Mouse (Mus musculus) adrenal gland, postnatal 25 days (tissue): Measurements from ENCODE around the gene Baiap2l1. TPM values are rescaled to one million over a fixed set of nuclear protein-coding genes. Genes with fewer than 3 reads are reported as not detected.
A peak's percentile ranks its signal among the peaks of the same experiment; 100 is the strongest.
"Not testable (repeated sequence)": the region's sequence is repeated elsewhere in the genome, so short reads cannot be mapped to it uniquely, and the experiment has no call there.

Source experiments
- DNase-seq: peaks from one replicate; pipeline ENCODE4 v3.0.0; 2021; ENCODE audit warnings: mixed read lengths
- long read RNA-seq: library from polyadenylated mRNA; stranded (forward); transcript quantifications from one replicate; pipeline ENCODE4 v2.0.0, GENCODE M21; 2021
- total RNA-seq: library from RNA; stranded (reverse); gene quantifications from 2 replicates; pipeline ENCODE4 v1.2.3, GENCODE M21; 2021

Baiap2l1 gene
- total RNA-seq, result 8.0 and 9.6 TPM in 2 replicates
- long read RNA-seq, transcript Baiap2l1-201 (14 exons, 3,247 nt), result major isoform, 6 of 12 reads
- long read RNA-seq, partial matches to known transcripts, result 4 of 12 reads
- long read RNA-seq, other reads (novel, unspliced or antisense), result 2 of 12 reads

GRCm38 (mm10) chr5:144357881-144358591, at the start of gene Baiap2l1:
TSS of gene Baiap2l1 (minus strand) at chr5:144358112.
- DNase-seq, result peak; percentile 93

- no peak for DNase-seq
These were observed 48.3 kb upstream of the Baiap2l1 start for GRCm38 (mm10) chr5:144406256-144406655.

- no peak for DNase-seq
These were observed 42.9 kb upstream of the Baiap2l1 start for GRCm38 (mm10) chr5:144400821-144401220.

GRCm38 (mm10) chr5:144397566-144397965, 39.7 kb upstream of the Baiap2l1 start:
- DNase-seq, result peak; percentile 12

GRCm38 (mm10) chr5:144394142-144394541, 36.2 kb upstream of the Baiap2l1 start:
- no peak for DNase-seq

GRCm38 (mm10) chr5:144387851-144388250, 29.9 kb upstream of the Baiap2l1 start:
- peak; percentile 54 for DNase-seq

- DNase-seq, result no peak
These were observed 26.0 kb upstream of the Baiap2l1 start for GRCm38 (mm10) chr5:144383936-144384335.

- peak; percentile 13 for DNase-seq
These were observed 23.9 kb upstream of the Baiap2l1 start for GRCm38 (mm10) chr5:144381782-144382181.

- no peak for DNase-seq
These were observed 22.8 kb upstream of the Baiap2l1 start for GRCm38 (mm10) chr5:144380689-144381088.

GRCm38 (mm10) chr5:144379431-144379830, 21.5 kb upstream of the Baiap2l1 start:
- DNase-seq, result no peak

- no peak for DNase-seq
These were observed 15.0 kb upstream of the Baiap2l1 start for GRCm38 (mm10) chr5:144372885-144373284.

GRCm38 (mm10) chr5:144372177-144372576, 14.3 kb upstream of the Baiap2l1 start:
- peak; percentile 42 for DNase-seq

- no peak for DNase-seq
These were observed 13.1 kb upstream of the Baiap2l1 start for GRCm38 (mm10) chr5:144370986-144371385.

- no peak for DNase-seq
These were observed 10.8 kb upstream of the Baiap2l1 start for GRCm38 (mm10) chr5:144368661-144369205.

- DNase-seq, result not testable (repeated sequence)
These were observed 8.6 kb upstream of the Baiap2l1 start for GRCm38 (mm10) chr5:144366551-144366950.

- DNase-seq, result no peak
These were observed 6.9 kb upstream of the Baiap2l1 start for GRCm38 (mm10) chr5:144364680-144365357.

GRCm38 (mm10) chr5:144360346-144360745, 2.4 kb upstream of the Baiap2l1 start:
- peak; percentile 15 for DNase-seq

GRCm38 (mm10) chr5:144359886-144360285, 2.0 kb upstream of the Baiap2l1 start:
- no peak for DNase-seq

GRCm38 (mm10) chr5:144358592-144358917, 643 bp upstream of the Baiap2l1 start:
- no peak for DNase-seq

GRCm38 (mm10) chr5:144357551-144357880, 396 bp downstream of the Baiap2l1 start:
- no peak for DNase-seq

- DNase-seq, result no peak
These were observed 996 bp downstream of the Baiap2l1 start for GRCm38 (mm10) chr5:144356776-144357455.

GRCm38 (mm10) chr5:144352250-144353047, 5.5 kb downstream of the Baiap2l1 start:
- no peak for DNase-seq
